Mouse (Mus musculus) ovary, adult 18-20 months (tissue): ENCODE measurements around the gene Gtdc1.

Source experiments
- DNase-seq: peaks from one replicate; pipeline ENCODE4 v3.0.0; 2022; ENCODE audit warnings: low spot score, mixed read lengths

Gtdc1 gene

GRCm38 (mm10) chr2:44526110-44527032, 401.1 kb downstream of the Gtdc1 start:
- no peak for DNase-seq

DNA sequence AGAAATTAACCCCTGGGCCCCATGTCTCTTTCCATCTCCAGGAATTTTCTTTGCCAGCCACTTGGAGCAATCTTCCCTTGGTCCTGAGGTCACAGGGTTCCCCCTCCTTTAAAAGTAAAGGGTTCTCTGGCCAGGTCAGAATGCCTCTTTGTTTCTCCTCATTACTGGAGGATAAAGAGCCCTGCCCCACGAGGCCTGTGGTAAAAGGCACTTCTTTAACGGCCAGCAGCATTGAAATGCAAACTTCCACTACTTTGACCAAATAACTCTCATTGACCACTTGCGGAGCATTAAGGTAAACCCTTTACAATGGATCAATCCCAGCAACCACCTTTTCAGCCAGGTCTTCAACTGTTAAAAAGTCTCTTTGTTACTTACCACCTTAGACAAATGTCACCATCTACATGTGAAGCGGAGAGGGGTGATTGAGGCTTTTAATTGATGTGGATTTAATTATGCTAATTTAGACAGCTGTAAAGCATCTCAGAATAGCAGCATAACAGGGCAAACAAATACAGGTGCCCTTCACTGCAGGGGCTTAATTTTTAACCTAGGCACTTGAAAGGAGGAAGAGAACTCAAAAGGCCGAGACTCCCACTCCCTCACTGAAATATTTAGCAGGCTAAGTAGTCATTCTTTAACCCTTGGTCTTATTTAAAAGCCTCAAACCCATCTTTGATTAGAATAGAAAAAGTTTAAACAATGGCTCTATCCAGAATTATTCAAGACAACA, 402.1 kb downstream of the Gtdc1 start:
- DNase-seq, result no peak

- no peak for DNase-seq
Measured at GRCm38 (mm10) chr2:44519236-44519635, 408.2 kb downstream of the Gtdc1 start.

GRCm38 (mm10) chr2:44518085-44518484, 409.4 kb downstream of the Gtdc1 start:
- DNase-seq, result no peak
